Mouse (Mus musculus) MEL (cell line): ENCODE results near the gene Dagla.

Experiments
- CTCF ChIP-seq, 3 experiments: IDR thresholded peaks in 2 of 3; conservative IDR thresholded peaks in 1 of 3; 2 replicates each; pipeline ENCODE4 v1.5.1; 2011 to 2012; ENCODE audit warnings: low read length in 3 of 3, low read depth in 2 of 3, mild to moderate bottlenecking in 2 of 3, improper control_type of control experiment in 1 of 3, inconsistent platforms in 1 of 3, mixed read lengths in 1 of 3, moderate library complexity in 1 of 3; ENCODE audit not compliant: control insufficient read depth in 1 of 3, insufficient read depth in 1 of 3, poor library complexity in 1 of 3, severe bottlenecking in 1 of 3
- EP300 ChIP-seq, 2 experiments: IDR thresholded peaks; 2 replicates each; pipeline ENCODE4 v1.6.1; 2011; ENCODE audit warnings: improper control_type of control experiment in 2 of 2, low read length in 2 of 2, low read depth in 1 of 2, mild to moderate bottlenecking in 1 of 2
- MAX ChIP-seq: IDR thresholded peaks from 2 replicates; pipeline ENCODE4 v1.6.1; 2011; ENCODE audit warnings: low read length, improper control_type of control experiment
- POLR2A ChIP-seq, 2 experiments: IDR thresholded peaks; 2 replicates each; pipeline ENCODE4 v1.6.1; 2011 to 2012; ENCODE audit warnings: low read length in 2 of 2, mild to moderate bottlenecking in 2 of 2, control low read depth in 1 of 2, improper control_type of control experiment in 1 of 2, low read depth in 1 of 2, moderate library complexity in 1 of 2; ENCODE audit not compliant: control insufficient read depth in 1 of 2, insufficient read depth in 1 of 2, poor library complexity in 1 of 2

DNA sequence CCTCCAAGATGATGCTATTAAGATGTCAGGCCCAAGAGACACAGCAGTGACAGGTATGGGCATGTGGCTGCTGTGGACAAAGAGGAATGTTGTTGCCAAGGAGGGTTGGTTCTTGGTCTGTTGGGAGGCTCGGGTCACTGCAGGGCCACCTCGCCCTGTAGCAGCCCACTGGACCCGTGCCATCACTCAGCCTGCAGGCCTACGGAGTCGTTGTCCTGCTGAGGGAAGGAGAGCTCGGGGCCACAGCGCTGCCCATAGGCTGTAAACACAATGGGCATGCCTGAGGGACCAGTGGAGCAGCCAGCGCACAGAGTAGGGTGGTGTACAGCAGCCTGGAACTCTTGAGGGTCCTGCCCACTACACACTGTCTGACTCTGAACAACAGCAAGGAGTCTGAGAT, 7.4 kb upstream of the Dagla start:
- no peak for TF ChIP-seq CTCF (IDR thresholded peaks at IDR 0.05 in 2 of 3, conservative IDR thresholded peaks at IDR 0.05 in 1 of 3; ENCODE audit: control insufficient read depth in 1 of 3, insufficient read depth in 1 of 3, low read depth in 2 of 3, low read length in 3 of 3, poor library complexity in 1 of 3, severe bottlenecking in 1 of 3)
- no peak for TF ChIP-seq POLR2A (IDR thresholded peaks at IDR 0.05; ENCODE audit: control insufficient read depth in 1 of 2, insufficient read depth in 1 of 2, low read depth in 1 of 2, low read length in 2 of 2, poor library complexity in 1 of 2)
- TF ChIP-seq EP300 (IDR thresholded peaks at IDR 0.05; ENCODE audit: low read depth in 1 of 2, low read length in 2 of 2), result no peak
- no peak for TF ChIP-seq MAX
